31 mouse cellular contexts compared by ENCODE assay signal in genomic region chr11:55187292-55187691, GRCm38 (mm10). TPM values are rescaled to one million over a fixed set of nuclear protein-coding genes. Genes with fewer than 3 reads are reported as not detected.
DNase-seq lines count a peak whose midpoint lies in the region; ATAC-seq and TF ChIP-seq lines count a peak whose summit lies in the region.
"Had no signal": no experiment of that assay in that cellular context is flagged by ENCODE, and none has a peak within 500 bp of the region (broad histone marks: within the 10 kb centered on the region; RNA-seq: fewer than 3 reads in every experiment).

No protein-coding gene starts in this region.

- H3K9ac ChIP-seq in heart, embryonic 15.5 days: no peak overlapping the region
- H3K9ac ChIP-seq: forebrain, postnatal 0 days; liver, postnatal 0 days; stomach, embryonic 15.5 days had no signal

- H3K9me3 ChIP-seq in heart, embryonic 15.5 days (replicated peaks): no peaks in the 10 kb centered on the region
- H3K9me3 ChIP-seq: forebrain, embryonic 10.5 days; limb, embryonic 10.5 days; stomach, embryonic 15.5 days had no signal

- no peaks in the 10 kb centered on the region for H3K79me2 ChIP-seq in myocyte (ENCODE audit: control insufficient read depth, insufficient read depth)

- H3K36me3 ChIP-seq in heart, embryonic 15.5 days: no peaks in the 10 kb centered on the region
- H3K36me3 ChIP-seq in myocyte (ENCODE audit: control insufficient read depth, insufficient read depth): no peaks in the 10 kb centered on the region
- H3K36me3 ChIP-seq: forebrain, embryonic 10.5 days; limb, embryonic 10.5 days; stomach, embryonic 15.5 days had no signal

- H3K27me3 ChIP-seq in heart, embryonic 15.5 days: no peaks in the 10 kb centered on the region
- peaks cover 24% of the 10 kb centered on the region for H3K27me3 ChIP-seq in myocyte (ENCODE audit: control insufficient read depth, insufficient read depth, insufficient read length)
- H3K27me3 ChIP-seq: stomach, embryonic 15.5 days had no signal

- WGBS in heart, embryonic 15.5 days: 41% methylated on average over 4 of the region's 4 CpGs

- H3K4me1 ChIP-seq in heart, embryonic 15.5 days (replicated peaks): peaks cover 15% of the 10 kb centered on the region
- H3K4me1 ChIP-seq: stomach, embryonic 15.5 days had no signal

- DNase-seq in frontal cortex, postnatal 36 days (ENCODE audit: low spot score in 2 of 2): no peak
- peak; percentile 26 for DNase-seq in heart, adult 8-10 months (ENCODE audit: low spot score)
- no peak for DNase-seq in embryo, embryonic 10 days (ENCODE audit: low spot score)
- no peak for DNase-seq in kidney, postnatal 36 days
- no peak for DNase-seq in thymus, postnatal 14 days
- DNase-seq: B cell, adult 2 months; cerebellum, adult 2 months; forebrain, postnatal 0 days; gastrocnemius, adult 2 months; kidney, adult 11 months; kidney, postnatal 14 days; liver, postnatal 0 days; lung, postnatal 14 days; right cerebral cortex, postnatal 25 days; thymus, adult 2 months had no signal

- peak; percentile 69 for ATAC-seq in frontal cortex, adult (ENCODE audit: low TSS enrichment)
- peak; percentile 68 for ATAC-seq in heart, embryonic 15.5 days (replicated peaks; ENCODE audit: insufficient number of reproducible peaks, insufficient read depth, low FRiP score, low read depth)
- ATAC-seq: forebrain, postnatal 0 days; hindbrain, postnatal 0 days; liver, postnatal 0 days; midbrain, embryonic 16.5 days had no signal

- no peak overlapping the region for H3ac ChIP-seq in myocyte (ENCODE audit: control insufficient read depth, insufficient read length)

- H3K4me2 ChIP-seq in heart, embryonic 15.5 days: no peak overlapping the region
- H3K4me2 ChIP-seq in myocyte (ENCODE audit: low read depth): peak overlapping the region; percentile 23
- H3K4me2 ChIP-seq: stomach, embryonic 15.5 days had no signal

- H3K4me3 ChIP-seq in heart, embryonic 15.5 days: no peak overlapping the region
- no peak overlapping the region for H3K4me3 ChIP-seq in myocyte
- H3K4me3 ChIP-seq: forebrain, embryonic 10.5 days; gastrocnemius, adult 2 months; left cerebral cortex, adult 2 months; limb, embryonic 10.5 days; stomach, embryonic 15.5 days had no signal

- TF ChIP-seq POLR2A in myocyte (IDR thresholded peaks at IDR 0.05; ENCODE audit: insufficient read length, low read depth): no peak

- H3K27ac ChIP-seq in heart, embryonic 15.5 days: peak overlapping the region; percentile 72
- H3K27ac ChIP-seq: forebrain, embryonic 10.5 days; gastrocnemius, adult 2 months; hindbrain, postnatal 0 days; left cerebral cortex, adult 2 months; limb, embryonic 10.5 days; stomach, embryonic 15.5 days had no signal

TF ChIP-seq in myocyte, 11 proteins besides CTCF, POLR2A, EP300 and RAD21:
- TF ChIP-seq MYOG (IDR thresholded peaks at IDR 0.05; ENCODE audit: control insufficient read depth in 1 of 3, insufficient read depth in 1 of 3, insufficient read length in 2 of 3, low read depth in 2 of 3) (peak in 2 of 3 experiments; percentile 3 to 36), POLR2AphosphoS2 (IDR thresholded peaks at IDR 0.05; ENCODE audit: insufficient read length, low read depth) (no peak), MYOD1 (IDR thresholded peaks at IDR 0.05; ENCODE audit: control insufficient read depth in 1 of 3, insufficient read length in 2 of 3, low read depth in 2 of 3) (peak in 1 of 3 experiments; percentile 46)

RNA-seq across cellular contexts. Expression of gene Slc36a2, which starts 2.4 kb away (rescaled TPM):
- 10 to 100 TPM in 3 of 4 experiments, 1 to 10 TPM in 1; 10.0 to 14.0 (median 12.0) TPM for total RNA-seq in heart, adult 8-10 months (2022)
- 4.1 and 6.2 TPM in 2 replicates for polyA plus RNA-seq in heart, embryonic 15.5 days (2015; fragmentation: Nextera tagmentation; extraction: Ambion mirVana)
- not detected for polyA plus RNA-seq in myocyte (2012; fragmentation: generic; extraction: Trizol)
- total RNA-seq: liver, adult 2 months; megakaryocyte-erythroid progenitor cell, adult 5-6 weeks; neutrophil, adult 5-6 weeks had no signal
- polyA plus RNA-seq: liver, adult 2 months had no signal

RNA-seq across cellular contexts. Expression of gene Slc36a1, which starts 16.9 kb away (rescaled TPM):
- total RNA-seq in heart, adult 8-10 months (2022): 10 to 100 TPM in 3 of 4 experiments, 1 to 10 TPM in 1; 8.8 to 12.1 (median 10.4) TPM
- 1.1 and 2.8 TPM in 2 replicates for polyA plus RNA-seq in heart, embryonic 15.5 days (2015; fragmentation: Nextera tagmentation; extraction: Ambion mirVana)
- 5.3 TPM for polyA plus RNA-seq in myocyte (2012; fragmentation: generic; extraction: Trizol)

RNA-seq across cellular contexts. Expression of gene Slc36a3, which starts 35.8 kb away (rescaled TPM):
- total RNA-seq in heart, adult 8-10 months (2022): not detected
- polyA plus RNA-seq in heart, embryonic 15.5 days (2015; fragmentation: Nextera tagmentation; extraction: Ambion mirVana): not detected in 2 replicates
- polyA plus RNA-seq in myocyte (2012; fragmentation: generic; extraction: Trizol): not detected
- total RNA-seq: adrenal gland, postnatal 4 days; forebrain, postnatal 0 days; gastrocnemius, adult 2 months; heart, postnatal 14 days; hindbrain, postnatal 0 days; layer of hippocampus, adult 8-10 months; left cerebral cortex, adult 2 months; liver, adult 2 months; megakaryocyte-erythroid progenitor cell, adult 5-6 weeks had no signal
- polyA plus RNA-seq: cerebellum, adult 2 months; cortical plate, adult 2 months; forebrain, embryonic 10.5 days; forebrain, postnatal 0 days; hindbrain, postnatal 0 days; limb, embryonic 10.5 days; liver, postnatal 0 days; midbrain, embryonic 16.5 days had no signal
